ENCODE assay signal across 10 mouse cellular contexts in the genomic region with DNA sequence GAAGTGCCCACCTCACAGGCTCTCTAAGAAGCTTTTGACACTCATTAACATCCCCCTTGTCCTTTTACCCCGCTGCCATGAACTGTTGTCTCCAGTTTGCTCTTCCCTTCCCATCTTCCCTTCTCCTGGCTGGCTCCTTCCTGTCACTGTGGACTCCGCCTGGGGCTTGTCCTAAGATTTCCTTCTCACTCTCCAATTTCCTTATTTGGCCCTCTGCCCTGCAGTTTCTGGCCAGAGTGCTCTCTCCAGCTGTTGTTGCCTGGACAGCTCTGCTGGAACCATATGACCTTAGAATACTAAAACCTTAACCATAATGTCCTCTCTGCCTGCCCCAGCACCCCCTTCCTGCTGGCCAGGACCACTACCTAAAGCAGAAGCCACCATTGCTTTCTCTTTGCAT. TPM values are rescaled to one million over a fixed set of nuclear protein-coding genes. Genes with fewer than 3 reads are reported as not detected.
DNase-seq lines count a peak whose midpoint lies in the region; ATAC-seq lines count a peak whose summit lies in the region.
"Had no signal": no experiment of that assay in that cellular context is flagged by ENCODE, and none has a peak within 500 bp of the region (broad histone marks: within the 10 kb centered on the region; RNA-seq: fewer than 3 reads in every experiment).

No protein-coding gene starts in this region.

- no peaks in the 10 kb centered on the region for H3K9me3 ChIP-seq in liver, embryonic 11.5 days (ENCODE audit: control insufficient read depth, low read length)
- H3K9me3 ChIP-seq in forebrain, embryonic 11.5 days (ENCODE audit: control insufficient read depth, low read length): no peaks in the 10 kb centered on the region
- H3K9me3 ChIP-seq: midbrain, embryonic 12.5 days had no signal

- no peak overlapping the region for H3K9ac ChIP-seq in liver, embryonic 11.5 days (ENCODE audit: low read depth, low read length)
- no peak overlapping the region for H3K9ac ChIP-seq in forebrain, embryonic 11.5 days (ENCODE audit: low read length)
- H3K9ac ChIP-seq: midbrain, embryonic 12.5 days had no signal

- WGBS in liver, embryonic 11.5 days: 57% methylated on average over 2 of the region's 2 CpGs
- 68% methylated on average over 2 of the region's 2 CpGs for WGBS in forebrain, embryonic 11.5 days

- H3K36me3 ChIP-seq in liver, embryonic 11.5 days (ENCODE audit: control insufficient read depth, insufficient read depth, low read length): no peaks in the 10 kb centered on the region
- no peaks in the 10 kb centered on the region for H3K36me3 ChIP-seq in forebrain, embryonic 11.5 days (ENCODE audit: control insufficient read depth, insufficient read depth, low read length)
- H3K36me3 ChIP-seq: midbrain, embryonic 12.5 days had no signal

- no peak overlapping the region for H3K4me3 ChIP-seq in liver, embryonic 11.5 days (ENCODE audit: low read depth, low read length)
- H3K4me3 ChIP-seq in forebrain, embryonic 11.5 days (ENCODE audit: low read depth, low read length): no peak overlapping the region
- H3K4me3 ChIP-seq: erythroblast, embryonic 14.5 days; midbrain, embryonic 12.5 days had no signal

- ATAC-seq in liver, embryonic 11.5 days (replicated peaks; ENCODE audit: low FRiP score): no peak
- ATAC-seq in forebrain, embryonic 11.5 days (replicated peaks; ENCODE audit: low FRiP score): no peak
- ATAC-seq in megakaryocyte progenitor cell, adult 5-6 weeks (replicated peaks; ENCODE audit: poor library complexity): no peak

- intact Hi-C loops in heart, postnatal 14 days (cut with DNase I): no loop called here

- H3K4me1 ChIP-seq in liver, embryonic 11.5 days (replicated peaks; ENCODE audit: control insufficient read depth, insufficient read depth, low read length): no peaks in the 10 kb centered on the region
- no peaks in the 10 kb centered on the region for H3K4me1 ChIP-seq in forebrain, embryonic 11.5 days (replicated peaks; ENCODE audit: control insufficient read depth, insufficient read depth, low read length)
- H3K4me1 ChIP-seq: midbrain, embryonic 12.5 days had no signal

- no peak overlapping the region for H3K27ac ChIP-seq in liver, embryonic 11.5 days (ENCODE audit: low read depth, low read length)
- no peak overlapping the region for H3K27ac ChIP-seq in forebrain, embryonic 11.5 days (ENCODE audit: low read depth, low read length)
- H3K27ac ChIP-seq: midbrain, embryonic 12.5 days had no signal

- no peaks in the 10 kb centered on the region for H3K27me3 ChIP-seq in liver, embryonic 11.5 days (replicated peaks; ENCODE audit: control insufficient read depth, insufficient read depth, low read length)
- no peaks in the 10 kb centered on the region for H3K27me3 ChIP-seq in forebrain, embryonic 11.5 days (ENCODE audit: control insufficient read depth, insufficient read depth, low read length)
- H3K27me3 ChIP-seq: midbrain, embryonic 12.5 days had no signal

- DNase-seq in urinary bladder, postnatal 14 days (ENCODE audit: low spot score): peak; percentile 78
- DNase-seq in urinary bladder, postnatal 10 days (ENCODE audit: low spot score): no peak
- DNase-seq in heart, postnatal 14 days: peak; percentile 78 to 83
- DNase-seq in liver, embryonic 11.5 days (ENCODE audit: low spot score): peak; percentile 24
- DNase-seq in urinary bladder, postnatal 36 days (ENCODE audit: low spot score in 2 of 2): peak; percentile 59 to 72
- no peak for DNase-seq in thymus, adult 18-20 months
- no peak for DNase-seq in forebrain, embryonic 11.5 days (ENCODE audit: low spot score)

- no peak overlapping the region for H3K4me2 ChIP-seq in liver, embryonic 11.5 days
- no peak overlapping the region for H3K4me2 ChIP-seq in forebrain, embryonic 11.5 days (ENCODE audit: low read depth, low read length, severe bottlenecking)
- H3K4me2 ChIP-seq: midbrain, embryonic 12.5 days had no signal

RNA-seq across cellular contexts. Expression of a gene that starts 33.1 kb away (rescaled TPM):
- 1 to 10 TPM; 7.8 to 9.8 TPM for total RNA-seq in heart, postnatal 14 days (2021)
- 48.8 and 54.3 TPM in 2 replicates for polyA plus RNA-seq in liver, embryonic 11.5 days (2014; fragmentation: Nextera tagmentation; extraction: Ambion mirVana)
- polyA plus RNA-seq in forebrain, embryonic 11.5 days (2014; fragmentation: Nextera tagmentation; extraction: Ambion mirVana): 75.9 and 83.8 TPM in 2 replicates
- 7.7 and 10.4 TPM in 2 replicates for total RNA-seq in megakaryocyte progenitor cell, adult 5-6 weeks (2015)
- 6.3 and 13.7 TPM in 2 replicates for total RNA-seq in megakaryocyte progenitor cell, adult 5-6 weeks (2017)

RNA-seq across cellular contexts. Expression of a gene that starts 48.0 kb away (rescaled TPM):
- total RNA-seq in heart, postnatal 14 days (2021): 10 to 100 TPM; 23.4 to 23.5 TPM
- 113 and 121 TPM in 2 replicates for polyA plus RNA-seq in liver, embryonic 11.5 days (2014; fragmentation: Nextera tagmentation; extraction: Ambion mirVana)
- polyA plus RNA-seq in forebrain, embryonic 11.5 days (2014; fragmentation: Nextera tagmentation; extraction: Ambion mirVana): 192 and 196 TPM in 2 replicates
- total RNA-seq in megakaryocyte progenitor cell, adult 5-6 weeks (2015): 14.9 and 22.2 TPM in 2 replicates
- total RNA-seq in megakaryocyte progenitor cell, adult 5-6 weeks (2017): 9.4 and 10.0 TPM in 2 replicates

Comparison
In these comparisons a context has a peak if more than half of its experiments do, and no peak if none do; other contexts are left out.
1. DNase-seq: peak in urinary bladder, postnatal 14 days (single experiment), heart, postnatal 14 days (2 of 2), liver, embryonic 11.5 days (single experiment) and urinary bladder, postnatal 36 days (2 of 2); none in urinary bladder, postnatal 10 days (single experiment), thymus, adult 18-20 months (0 of 2) and forebrain, embryonic 11.5 days (single experiment).